Mouse (Mus musculus): ENCODE measurements around the gene Gtsf1. TPM values are rescaled to one million over a fixed set of nuclear protein-coding genes. Genes with fewer than 3 reads are reported as not detected.
A peak's percentile ranks its signal among the peaks of the same experiment; 100 is the strongest.

The Gtsf1 gene
- polyA plus RNA-seq (2014; fragmentation: Nextera tagmentation; extraction: Ambion mirVana): 0.33 TPM in 1 of 2 replicates, not detected in the other

- Histone ChIP-seq H3K4me2 (ENCODE audit: low read length) (no peak within 1 kb of the TSS), H3K4me1 (ENCODE audit: control insufficient read depth, insufficient read depth, low read length) (no peaks in the 10 kb centered on the region), H3K4me3 (replicated peaks; ENCODE audit: low read depth, low read length) (no peak within 1 kb of the TSS), H3K9ac (replicated peaks; ENCODE audit: low read length) (no peak within 1 kb of the TSS), H3K36me3 (ENCODE audit: control insufficient read depth, insufficient read depth, low read length) (no peaks in the 10 kb centered on the region), H3K27ac (replicated peaks; ENCODE audit: low read depth, low read length) (no peak within 1 kb of the TSS), H3K27me3 (ENCODE audit: control insufficient read depth, insufficient read depth, low read length) (no peaks in the 10 kb centered on the region), H3K9me3 (ENCODE audit: control insufficient read depth, low read length) (no peaks in the 10 kb centered on the region)
- ATAC-seq (ENCODE audit: low FRiP score, low TSS enrichment): no peak
- 92% methylated on average over 16 of the region's 16 CpGs for WGBS
- DNase-seq: no peak
Measured at GRCm38 (mm10) chr15:103430241-103430640, at the start of gene Gtsf1. TSS of gene Gtsf1 (minus strand) at chr15:103430470.

GRCm38 (mm10) chr15:103479080-103479606 lies 48.9 kb upstream of the Gtsf1 start:
- no peak overlapping the region for H3K4me2 ChIP-seq (ENCODE audit: low read length)
- no peak for DNase-seq
- no peak overlapping the region for H3K4me3 ChIP-seq (replicated peaks; ENCODE audit: low read depth, low read length)
- no peaks in the 10 kb centered on the region for H3K36me3 ChIP-seq (ENCODE audit: control insufficient read depth, insufficient read depth, low read length)
- no peak overlapping the region for H3K9ac ChIP-seq (replicated peaks; ENCODE audit: low read length)
- ATAC-seq (ENCODE audit: low FRiP score, low TSS enrichment): no peak
- WGBS: 77% methylated on average over 1 of the region's 1 CpGs
- no peak overlapping the region for H3K27ac ChIP-seq (replicated peaks; ENCODE audit: low read depth, low read length)
- H3K27me3 ChIP-seq (ENCODE audit: control insufficient read depth, insufficient read depth, low read length): no peaks in the 10 kb centered on the region
- 0 out of 2 replicates have a peak, but pooled peaks cover 3% of the 10 kb centered on the region for H3K4me1 ChIP-seq (ENCODE audit: control insufficient read depth, insufficient read depth, low read length)
- no peaks in the 10 kb centered on the region for H3K9me3 ChIP-seq (ENCODE audit: control insufficient read depth, low read length)

GRCm38 (mm10) chr15:103473769-103474168 lies 43.5 kb upstream of the Gtsf1 start:
- no peak overlapping the region for H3K27ac ChIP-seq (replicated peaks; ENCODE audit: low read depth, low read length)
- no peak for DNase-seq
- H3K4me2 ChIP-seq (ENCODE audit: low read length): no peak overlapping the region
- no peak overlapping the region for H3K4me3 ChIP-seq (replicated peaks; ENCODE audit: low read depth, low read length)
- no peaks in the 10 kb centered on the region for H3K9me3 ChIP-seq (ENCODE audit: control insufficient read depth, low read length)
- H3K9ac ChIP-seq (replicated peaks; ENCODE audit: low read length): no peak overlapping the region
- H3K27me3 ChIP-seq (ENCODE audit: control insufficient read depth, insufficient read depth, low read length): no peaks in the 10 kb centered on the region
- no peaks in the 10 kb centered on the region for H3K36me3 ChIP-seq (ENCODE audit: control insufficient read depth, insufficient read depth, low read length)
- H3K4me1 ChIP-seq (ENCODE audit: control insufficient read depth, insufficient read depth, low read length): no peaks in the 10 kb centered on the region
- no peak for ATAC-seq (ENCODE audit: low FRiP score, low TSS enrichment)
- 97% methylated on average over 5 of the region's 5 CpGs for WGBS

DNA sequence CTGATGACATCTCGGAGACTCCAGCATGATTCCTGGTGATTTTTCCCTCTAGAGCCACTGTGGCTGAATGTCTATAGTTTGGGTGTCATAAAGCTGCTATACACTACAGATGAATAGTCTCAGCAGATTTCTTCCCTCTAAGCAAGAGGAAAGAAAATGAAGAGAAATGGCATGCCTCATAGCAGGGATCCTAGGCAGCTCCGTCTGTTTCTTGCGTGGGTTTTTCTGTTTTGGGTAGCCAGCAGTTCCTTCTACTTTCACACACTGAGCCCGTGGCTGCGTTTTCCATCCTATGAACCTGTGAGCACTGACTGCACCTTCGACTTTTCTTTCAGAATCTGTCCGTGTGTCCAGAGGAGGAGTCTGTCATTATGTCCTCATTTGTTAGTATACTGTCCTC lies 42.9 kb upstream of the Gtsf1 start:
- 91% methylated on average over 7 of the region's 7 CpGs for WGBS
- Histone ChIP-seq H3K36me3 (ENCODE audit: control insufficient read depth, insufficient read depth, low read length) (no peaks in the 10 kb centered on the region), H3K4me1 (ENCODE audit: control insufficient read depth, insufficient read depth, low read length) (no peaks in the 10 kb centered on the region), H3K4me2 (ENCODE audit: low read length) (no peak overlapping the region), H3K4me3 (replicated peaks; ENCODE audit: low read depth, low read length) (no peak overlapping the region), H3K27me3 (ENCODE audit: control insufficient read depth, insufficient read depth, low read length) (no peaks in the 10 kb centered on the region), H3K27ac (replicated peaks; ENCODE audit: low read depth, low read length) (no peak overlapping the region), H3K9me3 (ENCODE audit: control insufficient read depth, low read length) (no peaks in the 10 kb centered on the region), H3K9ac (replicated peaks; ENCODE audit: low read length) (no peak overlapping the region)
- ATAC-seq (ENCODE audit: low FRiP score, low TSS enrichment) (no peak), DNase-seq (no peak)

- Histone ChIP-seq H3K9me3 (ENCODE audit: control insufficient read depth, low read length) (no peaks in the 10 kb centered on the region), H3K4me2 (ENCODE audit: low read length) (no peak overlapping the region), H3K4me3 (replicated peaks; ENCODE audit: low read depth, low read length) (no peak overlapping the region), H3K9ac (replicated peaks; ENCODE audit: low read length) (no peak overlapping the region), H3K27ac (replicated peaks; ENCODE audit: low read depth, low read length) (no peak overlapping the region), H3K27me3 (ENCODE audit: control insufficient read depth, insufficient read depth, low read length) (no peaks in the 10 kb centered on the region), H3K4me1 (ENCODE audit: control insufficient read depth, insufficient read depth, low read length) (no peaks in the 10 kb centered on the region), H3K36me3 (ENCODE audit: control insufficient read depth, insufficient read depth, low read length) (no peaks in the 10 kb centered on the region)
- DNase-seq (no peak), ATAC-seq (ENCODE audit: low FRiP score, low TSS enrichment) (no peak)
- 79% methylated on average over 3 of the region's 3 CpGs for WGBS
Measured at GRCm38 (mm10) chr15:103472265-103472664, 42.0 kb upstream of the Gtsf1 start.

- Histone ChIP-seq H3K4me3 (replicated peaks; ENCODE audit: low read depth, low read length) (no peak overlapping the region), H3K9ac (replicated peaks; ENCODE audit: low read length) (no peak overlapping the region), H3K36me3 (ENCODE audit: control insufficient read depth, insufficient read depth, low read length) (no peaks in the 10 kb centered on the region), H3K4me2 (ENCODE audit: low read length) (no peak overlapping the region), H3K4me1 (ENCODE audit: control insufficient read depth, insufficient read depth, low read length) (no peaks in the 10 kb centered on the region), H3K9me3 (ENCODE audit: control insufficient read depth, low read length) (no peaks in the 10 kb centered on the region), H3K27me3 (ENCODE audit: control insufficient read depth, insufficient read depth, low read length) (no peaks in the 10 kb centered on the region), H3K27ac (replicated peaks; ENCODE audit: low read depth, low read length) (no peak overlapping the region)
- ATAC-seq (ENCODE audit: low FRiP score, low TSS enrichment) (no peak), DNase-seq (no peak)
- 87% methylated on average over 7 of the region's 7 CpGs for whole genome bisulfite sequencing
Measured at GRCm38 (mm10) chr15:103471488-103472194, 41.4 kb upstream of the Gtsf1 start.

DNA sequence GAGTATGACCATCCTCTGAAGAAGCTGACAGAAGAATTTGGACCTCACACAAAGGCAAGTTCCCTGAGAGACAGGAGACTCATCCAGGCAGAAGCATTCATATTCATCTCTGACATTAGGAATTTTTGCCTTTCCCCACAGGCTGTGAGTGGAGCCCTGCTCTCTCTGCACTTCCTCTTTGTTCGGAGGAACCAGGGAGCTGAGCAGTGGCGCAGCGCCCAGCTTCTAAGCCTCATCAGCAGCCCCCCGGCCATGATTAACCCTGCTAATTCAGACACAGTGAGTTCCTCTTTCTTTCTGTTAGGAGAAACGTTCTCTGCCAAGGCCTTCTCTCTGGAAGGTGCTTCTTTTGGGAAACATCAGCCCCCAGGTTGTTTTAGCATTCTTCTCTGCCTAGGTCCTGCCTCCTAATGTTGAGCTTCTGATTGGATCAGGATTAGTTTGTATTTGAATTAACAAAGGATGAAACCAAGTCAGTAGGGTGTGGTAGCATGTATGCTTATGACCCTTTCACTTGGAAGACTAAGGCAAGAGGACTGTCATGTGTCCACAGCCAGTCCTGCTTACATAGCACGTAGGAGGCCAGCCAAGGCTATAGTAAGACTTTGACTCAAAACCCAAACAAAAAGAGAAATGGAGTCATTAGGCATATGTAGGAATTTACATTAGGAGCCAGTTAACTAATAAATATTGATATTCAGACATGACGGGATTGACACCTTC lies 32.4 kb upstream of the Gtsf1 start:
- Histone ChIP-seq H3K27me3 (ENCODE audit: control insufficient read depth, insufficient read depth, low read length) (no peaks in the 10 kb centered on the region), H3K4me2 (ENCODE audit: low read length) (no peak overlapping the region), H3K27ac (replicated peaks; ENCODE audit: low read depth, low read length) (no peak overlapping the region), H3K9ac (replicated peaks; ENCODE audit: low read length) (no peak overlapping the region), H3K9me3 (ENCODE audit: control insufficient read depth, low read length) (no peaks in the 10 kb centered on the region), H3K4me3 (replicated peaks; ENCODE audit: low read depth, low read length) (no peak overlapping the region), H3K36me3 (ENCODE audit: control insufficient read depth, insufficient read depth, low read length) (no peaks in the 10 kb centered on the region), H3K4me1 (ENCODE audit: control insufficient read depth, insufficient read depth, low read length) (no peaks in the 10 kb centered on the region)
- DNase-seq: peak; percentile 23
- 65% methylated on average over 7 of the region's 7 CpGs for WGBS
- no peak for ATAC-seq (ENCODE audit: low FRiP score, low TSS enrichment)

- Histone ChIP-seq H3K4me2 (ENCODE audit: low read length) (no peak overlapping the region), H3K4me3 (replicated peaks; ENCODE audit: low read depth, low read length) (no peak overlapping the region), H3K4me1 (ENCODE audit: control insufficient read depth, insufficient read depth, low read length) (no peaks in the 10 kb centered on the region), H3K27me3 (ENCODE audit: control insufficient read depth, insufficient read depth, low read length) (no peaks in the 10 kb centered on the region), H3K27ac (replicated peaks; ENCODE audit: low read depth, low read length) (no peak overlapping the region), H3K9ac (replicated peaks; ENCODE audit: low read length) (no peak overlapping the region), H3K9me3 (ENCODE audit: control insufficient read depth, low read length) (no peaks in the 10 kb centered on the region), H3K36me3 (ENCODE audit: control insufficient read depth, insufficient read depth, low read length) (no peaks in the 10 kb centered on the region)
- DNase-seq (no peak), ATAC-seq (ENCODE audit: low FRiP score, low TSS enrichment) (no peak)
- WGBS: 89% methylated on average over 6 of the region's 6 CpGs
Measured at GRCm38 (mm10) chr15:103454449-103454848, 24.2 kb upstream of the Gtsf1 start.

All from midbrain, embryonic 14.5 days (tissue).